Mouse (Mus musculus): Measurements from ENCODE around the gene Zmynd15. TPM values are rescaled to one million over a fixed set of nuclear protein-coding genes. Genes with fewer than 3 reads are reported as not detected.

The Zmynd15 gene
- polyA plus RNA-seq, 1 experiment, result 0.04 TPM

- Histone ChIP-seq H3ac (ENCODE audit: control insufficient read depth, insufficient read length, low read depth) (no peak overlapping the region), H3K27me3 (ENCODE audit: control insufficient read depth, insufficient read depth, insufficient read length) (no peaks in the 10 kb centered on the region), H3K79me3 (ENCODE audit: low read depth) (no peaks in the 10 kb centered on the region), H3K36me3 (ENCODE audit: control insufficient read depth, insufficient read depth) (no peaks in the 10 kb centered on the region), H3K4me3 (ENCODE audit: insufficient read depth, poor library complexity, severe bottlenecking) (no peak overlapping the region), H3K79me2 (ENCODE audit: control insufficient read depth, insufficient read depth) (peaks cover 2% of the 10 kb centered on the region)
- TF ChIP-seq CEBPB (IDR thresholded peaks at IDR 0.05; ENCODE audit: low read depth) (no peak), MYOG (IDR thresholded peaks at IDR 0.05; ENCODE audit: control insufficient read depth, extremely low read depth, insufficient read length) (no peak), MYOD1 (IDR thresholded peaks at IDR 0.05; ENCODE audit: control insufficient read depth, insufficient read length, low read depth) (no peak), CTCF (IDR thresholded peaks at IDR 0.05; ENCODE audit: control insufficient read depth, insufficient read depth, insufficient read length) (no peak), FOSL1 (IDR thresholded peaks at IDR 0.05; ENCODE audit: insufficient read depth, low read length, poor library complexity, severe bottlenecking) (no peak), MAX (IDR thresholded peaks at IDR 0.05) (no peak), USF1 (IDR thresholded peaks at IDR 0.05; ENCODE audit: low read depth) (no peak)
Measured at GRCm38 (mm10) chr11:70447373-70447772, 11.9 kb upstream of the Zmynd15 start.

GRCm38 (mm10) chr11:70450926-70451325, 8.3 kb upstream of the Zmynd15 start:
- peaks cover 4% of the 10 kb centered on the region for H3K36me3 ChIP-seq (ENCODE audit: control insufficient read depth, insufficient read depth)

GRCm38 (mm10) chr11:70451797-70452498, 7.3 kb upstream of the Zmynd15 start, which contains the start of gene Med11:
TSS of gene Med11 (plus strand) at chr11:70451919.
- TF ChIP-seq FOSL1 (IDR thresholded peaks at IDR 0.05; ENCODE audit: insufficient read depth, low read length, poor library complexity, severe bottlenecking) (no peak), MYOD1 (IDR thresholded peaks at IDR 0.05; ENCODE audit: control insufficient read depth, insufficient read length, low read depth) (no peak), MYOG (IDR thresholded peaks at IDR 0.05; ENCODE audit: control insufficient read depth, extremely low read depth, insufficient read length) (no peak), USF1 (IDR thresholded peaks at IDR 0.05; ENCODE audit: low read depth) (peak; percentile 68), CTCF (IDR thresholded peaks at IDR 0.05; ENCODE audit: control insufficient read depth, insufficient read depth, insufficient read length) (peak; percentile 94), CEBPB (IDR thresholded peaks at IDR 0.05; ENCODE audit: low read depth) (no peak), MAX (IDR thresholded peaks at IDR 0.05) (peak; percentile 100)
- Histone ChIP-seq H3K36me3 (ENCODE audit: control insufficient read depth, insufficient read depth) (peaks cover 4% of the 10 kb centered on the region), H3K79me2 (ENCODE audit: control insufficient read depth, insufficient read depth) (peaks cover 18% of the 10 kb centered on the region), H3K79me3 (ENCODE audit: low read depth) (peaks cover 5% of the 10 kb centered on the region), H3K27me3 (ENCODE audit: control insufficient read depth, insufficient read depth, insufficient read length) (no peaks in the 10 kb centered on the region), H3ac (ENCODE audit: control insufficient read depth, insufficient read length, low read depth) (peak within 1 kb of the TSS; percentile 98), H3K4me3 (ENCODE audit: insufficient read depth, poor library complexity, severe bottlenecking) (peak within 1 kb of the TSS; percentile 51)

More at GRCm38 (mm10) chr11:70450926-70451325, 8.3 kb upstream of the Zmynd15 start:
- peaks cover 18% of the 10 kb centered on the region for H3K79me2 ChIP-seq (ENCODE audit: control insufficient read depth, insufficient read depth)
- H3K79me3 ChIP-seq (ENCODE audit: low read depth), result peaks cover 5% of the 10 kb centered on the region
- no peak overlapping the region for H3K4me3 ChIP-seq (ENCODE audit: insufficient read depth, poor library complexity, severe bottlenecking)
- no peaks in the 10 kb centered on the region for H3K27me3 ChIP-seq (ENCODE audit: control insufficient read depth, insufficient read depth, insufficient read length)
- no peak overlapping the region for H3ac ChIP-seq (ENCODE audit: control insufficient read depth, insufficient read length, low read depth)
- TF ChIP-seq MAX (IDR thresholded peaks at IDR 0.05) (no peak), USF1 (IDR thresholded peaks at IDR 0.05; ENCODE audit: low read depth) (no peak)

- H3K79me3 ChIP-seq (ENCODE audit: low read depth), result peaks cover 5% of the 10 kb centered on the region
- H3K36me3 ChIP-seq (ENCODE audit: control insufficient read depth, insufficient read depth), result peaks cover 4% of the 10 kb centered on the region
- TF ChIP-seq FOSL1 (IDR thresholded peaks at IDR 0.05; ENCODE audit: insufficient read depth, low read length, poor library complexity, severe bottlenecking), result no peak
- no peak for TF ChIP-seq MYOG (IDR thresholded peaks at IDR 0.05; ENCODE audit: control insufficient read depth, extremely low read depth, insufficient read length)
- no peak for TF ChIP-seq CTCF (IDR thresholded peaks at IDR 0.05; ENCODE audit: control insufficient read depth, insufficient read depth, insufficient read length)
- TF ChIP-seq MAX (IDR thresholded peaks at IDR 0.05), result no peak
- no peak for TF ChIP-seq CEBPB (IDR thresholded peaks at IDR 0.05; ENCODE audit: low read depth)
- TF ChIP-seq MYOD1 (IDR thresholded peaks at IDR 0.05; ENCODE audit: control insufficient read depth, insufficient read length, low read depth), result no peak
- TF ChIP-seq USF1 (IDR thresholded peaks at IDR 0.05; ENCODE audit: low read depth), result no peak
- no peak overlapping the region for H3ac ChIP-seq (ENCODE audit: control insufficient read depth, insufficient read length, low read depth)
- no peak overlapping the region for H3K4me3 ChIP-seq (ENCODE audit: insufficient read depth, poor library complexity, severe bottlenecking)
- H3K27me3 ChIP-seq (ENCODE audit: control insufficient read depth, insufficient read depth, insufficient read length), result no peaks in the 10 kb centered on the region
- H3K79me2 ChIP-seq (ENCODE audit: control insufficient read depth, insufficient read depth), result peaks cover 18% of the 10 kb centered on the region
Measured at GRCm38 (mm10) chr11:70453261-70454044, 5.8 kb upstream of the Zmynd15 start.

GRCm38 (mm10) chr11:70459601-70460101, 418 bp downstream of the Zmynd15 start, which contains the start of gene Cxcl16:
TSS of gene Cxcl16 (minus strand) at chr11:70459984.
- H3K79me3 ChIP-seq (ENCODE audit: low read depth), result no peaks in the 10 kb centered on the region
- H3K79me2 ChIP-seq (ENCODE audit: control insufficient read depth, insufficient read depth), result no peaks in the 10 kb centered on the region
- TF ChIP-seq MAX (IDR thresholded peaks at IDR 0.05) (no peak), MYOG (IDR thresholded peaks at IDR 0.05; ENCODE audit: control insufficient read depth, extremely low read depth, insufficient read length) (no peak), MYOD1 (IDR thresholded peaks at IDR 0.05; ENCODE audit: control insufficient read depth, insufficient read length, low read depth) (no peak), CTCF (IDR thresholded peaks at IDR 0.05; ENCODE audit: control insufficient read depth, insufficient read depth, insufficient read length) (no peak), CEBPB (IDR thresholded peaks at IDR 0.05; ENCODE audit: low read depth) (no peak), USF1 (IDR thresholded peaks at IDR 0.05; ENCODE audit: low read depth) (no peak), FOSL1 (IDR thresholded peaks at IDR 0.05; ENCODE audit: insufficient read depth, low read length, poor library complexity, severe bottlenecking) (no peak)
- H3K27me3 ChIP-seq (ENCODE audit: control insufficient read depth, insufficient read depth, insufficient read length), result no peaks in the 10 kb centered on the region
- peaks cover 4% of the 10 kb centered on the region for H3K36me3 ChIP-seq (ENCODE audit: control insufficient read depth, insufficient read depth)
- no peak within 1 kb of the TSS for H3ac ChIP-seq (ENCODE audit: control insufficient read depth, insufficient read length, low read depth)
- H3K4me3 ChIP-seq (ENCODE audit: insufficient read depth, poor library complexity, severe bottlenecking), result no peak within 1 kb of the TSS

Data from C2C12 (cell line).